Mouse (Mus musculus) hindbrain, postnatal 0 days (tissue): Measurements from ENCODE around the gene Dnajc25. TPM values are rescaled to one million over a fixed set of nuclear protein-coding genes. Genes with fewer than 3 reads are reported as not detected.
A peak's percentile ranks its signal among the peaks of the same experiment; 100 is the strongest.

Experiments
- ATAC-seq: fragments of 200-750 bp; cut with Nextera tagmentation; 2 replicates; pipeline ENCODE4 v1.8.0; 2017; ENCODE audit warnings: mild to moderate bottlenecking, moderate TSS enrichment, moderate library complexity
- DNase-seq: peaks from one replicate; pipeline ENCODE4 v3.0.0-alpha.2; 2015; ENCODE audit warnings: low spot score
- H3K27ac ChIP-seq: fragments of 300-500 bp; sonication (generic); 2 replicates; pipeline ENCODE4 v1.5.1; 2014; ENCODE audit warnings: mild to moderate bottlenecking
- H3K27me3 ChIP-seq: fragments of 300-500 bp; sonication (generic); 2 replicates; pipeline ENCODE4 v1.6.1; 2014; ENCODE audit warnings: low read length, mixed read lengths; ENCODE audit not compliant: insufficient read depth
- H3K36me3 ChIP-seq: fragments of 300-500 bp; sonication (generic); 2 replicates; pipeline ENCODE4 v1.6.1; 2014; ENCODE audit warnings: low read length, mixed read lengths; ENCODE audit not compliant: insufficient read depth
- H3K4me1 ChIP-seq: fragments of 300-500 bp; sonication (generic); 2 replicates; pipeline ENCODE4 v1.6.1; 2014; ENCODE audit warnings: antibody characterized with exemption, low read length, mixed read lengths; ENCODE audit not compliant: insufficient read depth
- H3K4me2 ChIP-seq: fragments of 300-500 bp; sonication (generic); 2 replicates; pipeline ENCODE4 v1.6.1; 2014; ENCODE audit warnings: low read depth, mild to moderate bottlenecking, low read length, moderate library complexity, mixed read lengths
- H3K4me3 ChIP-seq: fragments of 300-500 bp; sonication (generic); 2 replicates; pipeline ENCODE4 v1.5.1; 2014; ENCODE audit warnings: low read length
- H3K9ac ChIP-seq: fragments of 300-500 bp; sonication (generic); replicated peaks from 2 replicates; pipeline ENCODE4 v1.6.1; 2014; ENCODE audit warnings: mild to moderate bottlenecking, low read length, moderate library complexity, mixed read lengths
- H3K9me3 ChIP-seq: fragments of 300-500 bp; sonication (generic); 2 replicates; pipeline ENCODE4 v1.6.1; 2016; ENCODE audit warnings: low read length, mixed read lengths
- CTCF ChIP-seq: IDR thresholded peaks from 2 replicates; pipeline ENCODE4 v1.5.1; 2016; ENCODE audit warnings: antibody characterized with exemption, control low read depth, low read depth
- WGBS: fragments of 180-500 bp; shearing (Covaris S2); extraction: QIAGEN DNeasy Blood & Tissue Kit; methylation state at CpG from one replicate; pipeline ENCODE4 v1.1.7; 2014; 5-methylcytosine and 5-hydroxymethylcytosine counted together
- polyA plus RNA-seq: library from polyadenylated mRNA; unstranded; fragments of >200 nt; fragmentation: Nextera tagmentation; extraction: Ambion mirVana; gene quantifications from 2 replicates; pipeline ENCODE4 v1.2.1, GENCODE M21; 2015
- total RNA-seq: library from RNA; depleted of rRNA; stranded (reverse); fragments of >200 nt; gene quantifications from 2 replicates; pipeline ENCODE4 v1.2.3, GENCODE M21; 2014

Dnajc25 gene
- total and polyA plus RNA-seq, 2 experiments from 2014 or later = 2.7 to 9.4 TPM

DNA sequence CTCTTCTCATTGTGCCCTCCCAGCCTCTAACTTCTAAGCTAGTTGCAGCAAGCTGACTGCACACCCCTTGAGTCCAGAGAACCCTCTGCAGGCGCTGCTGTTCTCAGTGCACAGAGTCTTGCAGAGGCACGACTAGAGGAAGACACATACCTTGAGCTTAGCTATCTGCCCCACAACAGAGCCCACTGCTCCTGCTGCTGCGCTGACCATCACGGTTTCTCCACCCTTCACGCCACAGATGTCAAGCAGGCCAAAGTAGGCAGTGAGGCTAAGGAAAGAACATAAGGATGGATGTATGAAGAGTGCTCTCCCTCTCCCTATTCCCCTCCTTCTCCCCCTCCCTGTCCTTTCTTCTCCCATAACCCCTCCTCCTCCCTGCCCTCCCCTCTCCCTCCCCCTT lies 19.2 kb upstream of the Dnajc25 start:
- no peak overlapping the region for H3K4me2 ChIP-seq
- no peak overlapping the region for H3K27ac ChIP-seq
- no peaks in the 10 kb centered on the region for H3K36me3 ChIP-seq
- 80% methylated on average over 5 of the region's 5 CpGs for WGBS
- H3K27me3 ChIP-seq = no peaks in the 10 kb centered on the region
- no peaks in the 10 kb centered on the region for H3K9me3 ChIP-seq
- DNase-seq = no peak
- no peaks in the 10 kb centered on the region for H3K4me1 ChIP-seq
- no peak for ATAC-seq
- no peak for TF ChIP-seq CTCF
- H3K9ac ChIP-seq = no peak overlapping the region
- no peak overlapping the region for H3K4me3 ChIP-seq

- no peak for DNase-seq
- Histone ChIP-seq H3K9ac (no peak overlapping the region), H3K27ac (no peak overlapping the region), H3K36me3 (no peaks in the 10 kb centered on the region), H3K4me2 (no peak overlapping the region), H3K4me1 (no peaks in the 10 kb centered on the region), H3K4me3 (no peak overlapping the region), H3K9me3 (no peaks in the 10 kb centered on the region), H3K27me3 (no peaks in the 10 kb centered on the region)
- no peak for ATAC-seq
- no peak for TF ChIP-seq CTCF
- WGBS = 72% methylated on average over 6 of the region's 6 CpGs
These were observed 13.4 kb upstream of the Dnajc25 start for GRCm38 (mm10) chr4:58981421-58981820.

GRCm38 (mm10) chr4:58982806-58983205 lies 12.1 kb upstream of the Dnajc25 start:
- Histone ChIP-seq H3K9ac (no peak overlapping the region), H3K36me3 (no peaks in the 10 kb centered on the region), H3K4me1 (no peaks in the 10 kb centered on the region), H3K27me3 (no peaks in the 10 kb centered on the region), H3K4me3 (no peak overlapping the region), H3K27ac (no peak overlapping the region), H3K9me3 (no peaks in the 10 kb centered on the region), H3K4me2 (no peak overlapping the region)
- 90% methylated on average over 8 of the region's 8 CpGs for WGBS
- DNase-seq (no peak), ATAC-seq (no peak)
- no peak for TF ChIP-seq CTCF

DNA sequence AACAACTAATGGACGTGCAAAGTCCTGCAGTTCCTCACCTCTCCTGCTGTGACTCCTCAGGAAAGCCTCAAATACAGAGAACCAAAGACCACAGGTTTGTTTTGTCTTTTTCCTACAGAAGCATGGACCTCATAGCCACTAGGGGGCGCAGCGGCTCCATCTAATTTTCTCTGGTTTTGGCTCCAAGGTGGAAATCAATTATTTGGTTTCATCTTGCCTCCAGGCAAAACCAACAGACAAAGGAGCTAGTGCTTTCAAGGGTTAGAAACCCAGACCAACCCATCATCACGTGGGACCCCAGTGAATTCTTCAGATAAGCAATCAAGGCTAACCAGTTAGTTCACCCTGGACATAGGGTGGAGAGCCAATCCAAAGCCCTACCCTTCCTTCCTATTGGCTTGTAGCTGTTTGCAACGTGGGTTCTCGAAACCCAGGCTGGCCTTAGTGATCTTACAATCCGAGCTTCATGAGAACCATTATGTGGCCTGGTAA lies 9.7 kb upstream of the Dnajc25 start:
- H3K27ac ChIP-seq = no peak overlapping the region
- peak; percentile 85 for TF ChIP-seq CTCF
- H3K4me1 ChIP-seq = no peaks in the 10 kb centered on the region
- H3K9ac ChIP-seq = no peak overlapping the region
- 24% methylated on average over 7 of the region's 7 CpGs for WGBS
- no peak overlapping the region for H3K4me2 ChIP-seq
- H3K27me3 ChIP-seq = no peaks in the 10 kb centered on the region
- peak; percentile 48; the same call in 1 of the 2 replicates for ATAC-seq
- H3K9me3 ChIP-seq = no peaks in the 10 kb centered on the region
- no peaks in the 10 kb centered on the region for H3K36me3 ChIP-seq
- DNase-seq = peak; percentile 83
- no peak overlapping the region for H3K4me3 ChIP-seq

- peak within 1 kb of the TSS; percentile 45; the same call in 1 of the 2 replicates for H3K27ac ChIP-seq
- whole genome bisulfite sequencing = under 1% methylated on average over 28 of the region's 28 CpGs
- ATAC-seq (peak; percentile 69), DNase-seq (peak; percentile 88)
- peak within 1 kb of the TSS; percentile 99 for H3K4me2 ChIP-seq
- peak within 1 kb of the TSS; percentile 53 for H3K4me3 ChIP-seq
- peak within 1 kb of the TSS; percentile 51 for H3K9ac ChIP-seq
- H3K27me3 ChIP-seq = no peaks in the 10 kb centered on the region
- H3K4me1 ChIP-seq = no peaks in the 10 kb centered on the region
- no peaks in the 10 kb centered on the region for H3K36me3 ChIP-seq
- no peaks in the 10 kb centered on the region for H3K9me3 ChIP-seq
- no peak for TF ChIP-seq CTCF
These were observed 8.2 kb upstream of the Dnajc25 start, which contains the start of gene Ptgr1 for GRCm38 (mm10) chr4:58986540-58987190. Ptgr1 (minus strand) TSS chr4:58987119.

DNA sequence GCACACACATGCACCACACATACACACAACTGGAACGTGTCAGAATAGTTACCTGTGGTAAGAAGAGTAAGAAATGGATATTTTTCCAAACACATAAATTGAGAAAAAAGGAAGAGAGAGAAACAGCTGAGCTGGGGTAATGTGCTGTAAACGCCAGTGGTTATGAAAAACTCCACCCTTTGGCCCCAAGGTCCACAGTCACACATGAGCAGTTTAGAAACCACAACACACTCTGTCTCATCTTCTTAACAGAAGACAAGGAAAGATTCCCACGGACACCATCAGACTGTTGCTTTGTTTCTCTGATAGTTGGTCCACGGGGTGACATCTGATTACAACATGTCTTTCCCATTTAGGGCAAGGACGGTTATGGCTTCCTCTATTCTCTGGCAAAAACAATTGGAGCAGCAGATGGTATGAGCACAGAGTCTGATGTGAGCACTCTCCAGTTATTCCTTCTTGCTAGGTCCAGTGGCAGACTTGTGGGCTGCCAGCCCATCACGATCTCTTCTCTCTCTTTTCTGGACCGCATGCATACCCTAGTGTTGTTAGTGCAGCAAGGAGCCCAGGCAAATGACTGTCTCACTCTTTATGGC lies 5.5 kb upstream of the Dnajc25 start:
- Histone ChIP-seq H3K4me1 (no peaks in the 10 kb centered on the region), H3K27ac (no peak overlapping the region), H3K4me2 (no peak overlapping the region), H3K4me3 (no peak overlapping the region), H3K9ac (no peak overlapping the region), H3K36me3 (no peaks in the 10 kb centered on the region), H3K27me3 (no peaks in the 10 kb centered on the region), H3K9me3 (no peaks in the 10 kb centered on the region)
- no peak for TF ChIP-seq CTCF
- 69% methylated on average over 7 of the region's 7 CpGs for WGBS
- DNase-seq = no peak
- no peak for ATAC-seq
